Mouse (Mus musculus) hindbrain, embryonic 11.5 days (tissue): ENCODE results near the gene Amigo2. TPM values are rescaled to one million over a fixed set of nuclear protein-coding genes. Genes with fewer than 3 reads are reported as not detected.

ENCODE experiments used
- ATAC-seq: fragments of 200-750 bp; cut with Nextera tagmentation; 2 replicates; pipeline ENCODE4 v1.8.0; 2017; ENCODE audit warnings: mild to moderate bottlenecking, moderate TSS enrichment, moderate library complexity; ENCODE audit not compliant: low FRiP score
- DNase-seq: peaks from one replicate; pipeline ENCODE4 v3.0.0-alpha.2; 2015; ENCODE audit warnings: low spot score
- H3K27ac ChIP-seq: fragments of 300-500 bp; sonication (generic); 2 replicates; pipeline ENCODE4 v1.5.1; 2014; ENCODE audit warnings: mild to moderate bottlenecking, low read depth, low read length
- H3K27me3 ChIP-seq: fragments of 300-500 bp; sonication (generic); 2 replicates; pipeline ENCODE4 v1.6.1; 2014; ENCODE audit warnings: mild to moderate bottlenecking, low read length, moderate library complexity, mixed read lengths; ENCODE audit not compliant: control insufficient read depth, insufficient read depth
- H3K36me3 ChIP-seq: fragments of 300-500 bp; sonication (generic); 2 replicates; pipeline ENCODE4 v1.6.1; 2014; ENCODE audit warnings: mild to moderate bottlenecking, low read length, moderate library complexity, mixed read lengths; ENCODE audit not compliant: control insufficient read depth, insufficient read depth
- H3K4me1 ChIP-seq: fragments of 300-500 bp; sonication (generic); replicated peaks from 2 replicates; pipeline ENCODE4 v1.6.1; 2014; ENCODE audit warnings: low read length, mixed read lengths; ENCODE audit not compliant: control insufficient read depth, insufficient read depth
- H3K4me2 ChIP-seq: fragments of 300-500 bp; sonication (generic); replicated peaks from 2 replicates; pipeline ENCODE4 v1.6.1; 2014; ENCODE audit warnings: mild to moderate bottlenecking, low read depth, low read length
- H3K4me3 ChIP-seq: fragments of 300-500 bp; sonication (generic); 2 replicates; pipeline ENCODE4 v1.5.1; 2014; ENCODE audit warnings: low read depth, low read length
- H3K9ac ChIP-seq: fragments of 300-500 bp; sonication (generic); 2 replicates; pipeline ENCODE4 v1.6.1; 2014; ENCODE audit warnings: low read depth, low read length
- H3K9me3 ChIP-seq: fragments of 300-500 bp; sonication (generic); 2 replicates; pipeline ENCODE4 v1.6.1; 2016; ENCODE audit warnings: low read length; ENCODE audit not compliant: control insufficient read depth
- WGBS: fragments of 180-500 bp; shearing (Covaris S2); extraction: QIAGEN DNeasy Blood & Tissue Kit; methylation state at CpG from one replicate; pipeline ENCODE4 v1.1.7; 2014; 5-methylcytosine and 5-hydroxymethylcytosine counted together
- polyA plus RNA-seq: library from polyadenylated mRNA; unstranded; fragments of >200 nt; fragmentation: Nextera tagmentation; extraction: Ambion mirVana; gene quantifications from 2 replicates; pipeline ENCODE4 v1.2.1, GENCODE M21; 2014

Amigo2 gene
- polyA plus RNA-seq, 1 experiment from 2014 or later = 6.0 TPM

DNA sequence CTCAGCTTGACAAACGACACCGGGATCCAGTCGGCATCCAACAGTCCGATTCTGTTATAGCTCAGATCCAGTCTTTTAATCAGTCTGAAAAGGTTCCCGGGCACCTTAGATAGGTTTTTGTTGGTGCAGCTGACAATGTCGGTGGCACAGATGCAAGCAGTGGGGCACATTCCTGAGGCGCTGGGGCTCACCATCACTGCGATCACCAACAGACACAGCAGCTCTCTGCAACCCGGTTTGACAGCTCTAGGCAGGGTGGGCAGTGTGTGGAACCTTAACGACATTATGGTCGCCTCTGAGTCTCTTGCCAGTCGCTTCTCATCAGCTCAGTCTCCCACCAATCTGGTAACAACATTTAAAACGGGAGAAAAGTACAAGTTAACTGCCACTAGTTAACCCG is 831 bp downstream of the Amigo2 start:
- Histone ChIP-seq H3K4me2 (peak overlapping the region; percentile 91), H3K4me1 (no peaks in the 10 kb centered on the region), H3K9me3 (no peaks in the 10 kb centered on the region), H3K4me3 (peak overlapping the region; percentile 78), H3K27me3 (peaks cover 3% of the 10 kb centered on the region), H3K27ac (no peak overlapping the region), H3K36me3 (no peaks in the 10 kb centered on the region), H3K9ac (no peak overlapping the region)
- ATAC-seq (no peak), DNase-seq (peak; percentile 35)
- WGBS = 29% methylated on average over 14 of the region's 14 CpGs

DNA sequence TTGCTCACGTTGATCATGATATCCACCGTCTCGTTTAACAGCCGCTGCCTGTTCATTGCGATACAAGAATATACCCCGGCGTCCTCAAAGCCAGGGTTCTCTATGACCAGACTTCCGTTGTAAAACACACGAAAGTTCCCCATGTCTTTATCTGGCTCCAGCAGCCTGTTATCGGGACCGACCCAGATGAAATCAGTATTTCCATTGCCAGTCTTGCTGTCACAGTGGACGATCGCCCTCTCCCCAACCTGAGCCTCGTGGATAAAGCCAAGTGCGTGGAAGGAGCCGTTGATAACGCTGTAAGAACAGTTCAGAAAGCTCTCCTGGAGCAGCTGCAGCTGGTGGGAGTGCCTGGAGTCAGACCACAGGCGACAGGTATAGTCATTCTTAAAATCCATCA is 1.7 kb downstream of the Amigo2 start:
- no peak for DNase-seq
- H3K4me2 ChIP-seq = no peak overlapping the region
- no peaks in the 10 kb centered on the region for H3K36me3 ChIP-seq
- H3K9me3 ChIP-seq = no peaks in the 10 kb centered on the region
- H3K9ac ChIP-seq = no peak overlapping the region
- no peak for ATAC-seq
- H3K27ac ChIP-seq = no peak overlapping the region
- H3K4me1 ChIP-seq = no peaks in the 10 kb centered on the region
- H3K27me3 ChIP-seq = peaks cover 3% of the 10 kb centered on the region
- 88% methylated on average over 18 of the region's 18 CpGs for WGBS
- H3K4me3 ChIP-seq = no peak overlapping the region

DNA sequence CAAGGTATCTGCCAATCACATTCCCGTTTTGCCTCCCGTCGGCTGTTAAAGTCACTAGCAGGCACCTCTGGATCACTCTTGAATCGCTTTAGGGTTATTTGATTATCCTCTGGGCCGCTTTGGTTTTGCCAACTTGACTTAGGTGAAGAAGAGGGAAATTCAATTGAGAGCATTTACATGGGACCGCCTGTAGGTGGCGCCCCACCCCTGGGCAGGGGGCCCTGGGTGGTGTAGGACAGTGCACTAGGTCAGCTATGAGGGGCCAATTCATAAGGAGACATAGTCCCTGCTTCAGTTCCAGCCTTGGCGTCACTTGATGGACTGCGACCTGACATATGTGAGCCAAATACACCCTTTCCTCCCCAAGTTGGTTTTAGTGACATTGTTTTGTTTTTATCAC is 10.1 kb downstream of the Amigo2 start:
- H3K27ac ChIP-seq = no peak overlapping the region
- H3K4me3 ChIP-seq = no peak overlapping the region
- ATAC-seq (no peak), DNase-seq (peak; percentile 39)
- H3K4me1 ChIP-seq = no peaks in the 10 kb centered on the region
- no peaks in the 10 kb centered on the region for H3K27me3 ChIP-seq
- no peak overlapping the region for H3K9ac ChIP-seq
- H3K4me2 ChIP-seq = no peak overlapping the region
- no peaks in the 10 kb centered on the region for H3K36me3 ChIP-seq
- 56% methylated on average over 9 of the region's 9 CpGs for WGBS
- no peaks in the 10 kb centered on the region for H3K9me3 ChIP-seq

DNA sequence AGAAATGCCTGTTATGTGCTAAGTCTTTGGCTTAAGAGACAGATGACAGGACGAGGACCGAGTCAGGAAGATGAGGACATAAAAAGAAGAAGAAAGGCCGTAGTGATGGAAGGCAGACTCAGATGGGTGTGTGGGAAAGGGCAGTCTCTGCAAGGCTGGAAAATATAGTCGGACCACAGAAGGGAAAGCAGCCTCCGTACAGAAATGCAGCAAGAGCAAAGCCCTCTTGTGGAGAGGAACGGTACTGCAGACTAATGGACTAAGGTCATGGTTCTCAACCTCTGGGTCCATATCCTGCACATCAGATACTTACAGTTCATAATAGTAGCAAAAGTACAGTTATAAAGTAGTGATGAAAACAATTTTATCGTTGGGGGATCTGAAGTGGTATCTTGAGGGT is 11.9 kb downstream of the Amigo2 start:
- H3K27ac ChIP-seq = no peak overlapping the region
- WGBS = 30% methylated on average over 7 of the region's 7 CpGs
- ATAC-seq (no peak), DNase-seq (peak; percentile 83)
- H3K27me3 ChIP-seq = no peaks in the 10 kb centered on the region
- no peaks in the 10 kb centered on the region for H3K9me3 ChIP-seq
- no peaks in the 10 kb centered on the region for H3K4me1 ChIP-seq
- H3K4me2 ChIP-seq = no peak overlapping the region
- no peak overlapping the region for H3K4me3 ChIP-seq
- H3K9ac ChIP-seq = no peak overlapping the region
- H3K36me3 ChIP-seq = no peaks in the 10 kb centered on the region

DNA sequence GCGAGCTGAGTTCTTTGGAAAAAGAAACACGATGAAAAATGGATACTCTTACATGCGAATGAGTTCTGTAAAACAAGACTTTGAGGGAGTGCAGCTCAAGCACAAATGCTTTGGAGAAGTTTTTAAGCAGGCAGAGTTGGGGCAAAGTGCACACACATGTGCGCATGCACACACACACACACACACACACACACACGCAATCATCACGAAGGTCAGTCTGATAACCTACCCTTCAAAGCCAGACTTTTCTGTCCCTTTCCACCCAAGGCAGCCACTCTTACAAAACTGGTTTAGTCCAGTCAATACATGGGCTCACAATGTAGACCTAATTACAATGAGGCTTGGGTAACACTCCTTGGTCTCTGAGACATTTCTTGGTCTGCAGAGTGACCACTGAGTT is 13.0 kb downstream of the Amigo2 start:
- Histone ChIP-seq H3K4me2 (no peak overlapping the region), H3K9me3 (no peaks in the 10 kb centered on the region), H3K36me3 (no peaks in the 10 kb centered on the region), H3K27me3 (no peaks in the 10 kb centered on the region), H3K27ac (no peak overlapping the region), H3K4me3 (no peak overlapping the region), H3K9ac (no peak overlapping the region), H3K4me1 (no peaks in the 10 kb centered on the region)
- DNase-seq (no peak), ATAC-seq (no peak)
- WGBS = 95% methylated on average over 6 of the region's 6 CpGs

DNA sequence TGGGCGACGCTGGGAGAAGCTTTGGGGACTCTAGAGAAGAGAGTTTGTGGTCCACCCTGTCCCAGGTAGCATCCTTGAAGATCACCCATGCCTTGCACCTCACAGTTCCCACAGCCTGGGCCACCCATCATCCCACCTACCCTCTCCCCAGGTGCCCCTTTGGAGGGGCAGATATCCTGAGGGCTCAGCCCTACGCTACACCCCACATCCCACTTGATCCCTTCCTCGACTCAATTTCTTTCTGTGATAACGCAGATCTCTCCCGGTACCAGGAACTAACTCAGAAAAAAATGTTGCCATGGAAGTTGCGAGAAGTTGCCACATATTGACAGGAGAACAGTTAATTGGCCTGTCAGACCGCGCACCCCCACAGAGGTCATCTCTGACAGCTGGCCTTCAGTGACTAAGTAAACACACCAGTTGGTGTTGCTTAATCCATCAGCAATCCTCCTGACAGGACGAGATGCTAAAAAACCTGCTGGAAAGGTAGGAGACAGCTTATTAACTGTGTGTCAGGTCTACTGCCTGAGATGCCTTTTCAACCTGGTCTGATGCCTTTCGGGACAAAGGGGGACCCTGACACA is 17.5 kb downstream of the Amigo2 start:
- no peaks in the 10 kb centered on the region for H3K27me3 ChIP-seq
- ATAC-seq (no peak), DNase-seq (no peak)
- H3K36me3 ChIP-seq = no peaks in the 10 kb centered on the region
- H3K9ac ChIP-seq = no peak overlapping the region
- no peaks in the 10 kb centered on the region for H3K4me1 ChIP-seq
- H3K4me2 ChIP-seq = no peak overlapping the region
- WGBS = 84% methylated on average over 11 of the region's 11 CpGs
- no peak overlapping the region for H3K27ac ChIP-seq
- H3K9me3 ChIP-seq = no peaks in the 10 kb centered on the region
- H3K4me3 ChIP-seq = no peak overlapping the region

DNA sequence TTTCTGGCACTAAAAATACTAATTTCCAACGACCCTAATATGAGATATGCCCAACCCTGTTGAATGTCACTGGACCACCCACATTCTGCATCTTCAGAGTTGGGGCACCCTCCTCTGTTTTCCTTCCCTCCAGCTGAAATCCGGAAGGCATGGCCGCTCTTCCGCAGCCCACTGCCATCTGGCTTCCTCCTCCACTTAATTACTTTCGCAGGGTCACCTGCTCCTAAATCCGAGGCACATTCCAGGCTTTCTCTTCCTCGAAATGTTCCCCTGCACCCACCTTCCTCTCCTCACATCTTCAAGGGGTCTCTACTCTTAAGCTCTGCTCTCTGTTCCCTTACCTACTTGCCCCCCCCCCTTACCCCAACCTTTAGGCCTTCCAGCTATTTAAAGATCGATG is 23.1 kb downstream of the Amigo2 start:
- H3K27ac ChIP-seq = no peak overlapping the region
- no peak overlapping the region for H3K9ac ChIP-seq
- H3K4me2 ChIP-seq = no peak overlapping the region
- H3K9me3 ChIP-seq = no peaks in the 10 kb centered on the region
- H3K4me3 ChIP-seq = no peak overlapping the region
- H3K27me3 ChIP-seq = no peaks in the 10 kb centered on the region
- DNase-seq (no peak), ATAC-seq (no peak)
- 68% methylated on average over 8 of the region's 8 CpGs for WGBS
- H3K4me1 ChIP-seq = no peaks in the 10 kb centered on the region
- H3K36me3 ChIP-seq = no peaks in the 10 kb centered on the region

DNA sequence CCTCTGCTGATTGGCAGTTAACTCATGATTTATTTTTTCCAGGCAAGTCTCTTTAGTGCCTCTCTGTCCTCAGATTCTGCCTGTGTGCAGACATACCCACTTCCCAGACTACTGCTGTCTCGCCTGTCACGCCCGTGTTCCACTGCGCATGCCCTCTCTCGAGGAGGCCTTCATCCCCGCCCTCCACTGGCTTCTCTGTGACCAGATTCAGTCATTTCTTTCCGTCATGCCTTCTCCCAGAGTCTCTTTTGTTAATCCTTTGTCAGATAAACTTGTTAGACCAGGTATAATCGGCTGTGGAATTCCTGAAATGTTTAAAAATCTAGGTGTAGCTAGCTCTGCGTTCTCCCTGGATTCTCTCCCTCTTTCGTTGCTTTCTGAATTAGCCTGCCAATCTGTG is 23.7 kb downstream of the Amigo2 start:
- no peaks in the 10 kb centered on the region for H3K27me3 ChIP-seq
- H3K9me3 ChIP-seq = no peaks in the 10 kb centered on the region
- no peak overlapping the region for H3K4me3 ChIP-seq
- ATAC-seq (no peak), DNase-seq (no peak)
- no peak overlapping the region for H3K27ac ChIP-seq
- no peak overlapping the region for H3K4me2 ChIP-seq
- H3K4me1 ChIP-seq = no peaks in the 10 kb centered on the region
- H3K36me3 ChIP-seq = no peaks in the 10 kb centered on the region
- H3K9ac ChIP-seq = no peak overlapping the region
- 94% methylated on average over 10 of the region's 10 CpGs for WGBS

DNA sequence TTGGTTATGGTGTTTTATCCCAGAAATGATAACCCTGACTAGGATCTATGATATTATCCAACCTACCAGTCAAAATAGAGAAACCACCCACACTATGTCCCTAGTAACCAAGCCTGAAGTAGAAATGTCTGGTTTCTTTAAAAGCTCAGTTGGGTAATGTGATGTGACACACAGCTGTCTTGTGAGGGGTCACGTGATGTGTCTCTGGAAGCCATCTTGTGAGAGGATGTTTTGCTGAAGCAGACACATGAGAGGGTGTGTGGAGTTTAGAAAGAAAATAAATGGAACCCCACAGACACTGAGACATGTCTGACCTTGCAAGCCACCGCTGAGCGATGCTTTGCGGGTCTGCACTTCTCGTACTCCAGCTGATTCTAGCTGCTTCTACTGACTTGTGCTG is 30.2 kb downstream of the Amigo2 start:
- no peaks in the 10 kb centered on the region for H3K4me1 ChIP-seq
- no peaks in the 10 kb centered on the region for H3K36me3 ChIP-seq
- H3K9me3 ChIP-seq = no peaks in the 10 kb centered on the region
- H3K4me3 ChIP-seq = no peak overlapping the region
- WGBS = 90% methylated on average over 5 of the region's 5 CpGs
- DNase-seq (no peak), ATAC-seq (no peak)
- no peak overlapping the region for H3K27ac ChIP-seq
- H3K27me3 ChIP-seq = no peaks in the 10 kb centered on the region
- H3K4me2 ChIP-seq = no peak overlapping the region
- no peak overlapping the region for H3K9ac ChIP-seq
